Mouse (Mus musculus): ENCODE measurements at regions not wholly inside any gene's neighbourhood (a gene's known extent, or its start where the extent isn't known, plus 50 kb on each side); places are given as distances from the start of the nearest gene placed in this dataset.

- intact Hi-C loops (cut with DNase I) = no loop called here
- DNase-seq (ENCODE audit: low spot score in 2 of 2) = no peak
Measured at GRCm38 (mm10) chr15:61618638-61619500, 696.1 kb upstream of the A1bg start.

GRCm38 (mm10) chr15:61610662-61611061 lies 687.9 kb upstream of the A1bg start:
- DNase-seq (ENCODE audit: low spot score in 2 of 2) = no peak
- intact Hi-C loops (cut with DNase I) = no loop called here

GRCm38 (mm10) chr15:61609656-61610055 lies 686.8 kb upstream of the A1bg start:
- no peak for DNase-seq (ENCODE audit: low spot score in 2 of 2)
- intact Hi-C loops (cut with DNase I) = no loop called here

GRCm38 (mm10) chr15:61608301-61608731 lies 685.5 kb upstream of the A1bg start:
- intact Hi-C loops (cut with DNase I) = no loop called here

GRCm38 (mm10) chr15:61599734-61600133 lies 676.9 kb upstream of the A1bg start:
- intact Hi-C loops (cut with DNase I) = no loop called here
- no peak for DNase-seq (ENCODE audit: low spot score in 2 of 2)

More at GRCm38 (mm10) chr15:61608301-61608731, 685.5 kb upstream of the A1bg start:
- DNase-seq (ENCODE audit: low spot score in 2 of 2) = no peak

- DNase-seq (ENCODE audit: low spot score in 2 of 2) = no peak
- intact Hi-C loops (cut with DNase I) = no loop called here
Measured at GRCm38 (mm10) chr15:61596318-61596717, 673.5 kb upstream of the A1bg start.

- DNase-seq (ENCODE audit: low spot score in 2 of 2) = no peak
- intact Hi-C loops (cut with DNase I) = no loop called here
Measured at GRCm38 (mm10) chr15:61588956-61589355, 666.1 kb upstream of the A1bg start.

GRCm38 (mm10) chr15:61582335-61582734 lies 659.5 kb upstream of the A1bg start:
- intact Hi-C loops (cut with DNase I) = no loop called here
- DNase-seq (ENCODE audit: low spot score in 2 of 2) = no peak

GRCm38 (mm10) chr15:61563347-61563746 lies 640.5 kb upstream of the A1bg start:
- no peak for DNase-seq (ENCODE audit: low spot score in 2 of 2)
- intact Hi-C loops (cut with DNase I) = no loop called here

GRCm38 (mm10) chr15:61562252-61562651 lies 639.4 kb upstream of the A1bg start:
- no peak for DNase-seq (ENCODE audit: low spot score in 2 of 2)
- intact Hi-C loops (cut with DNase I) = no loop called here

GRCm38 (mm10) chr15:61553908-61554307 lies 631.1 kb upstream of the A1bg start:
- intact Hi-C loops (cut with DNase I) = no loop called here
- DNase-seq (ENCODE audit: low spot score in 2 of 2) = no peak

- intact Hi-C loops (cut with DNase I) = no loop called here
- DNase-seq (ENCODE audit: low spot score in 2 of 2) = no peak
Measured at GRCm38 (mm10) chr15:61553081-61553680, 630.4 kb upstream of the A1bg start.

- intact Hi-C loops (cut with DNase I) = no loop called here
- no peak for DNase-seq (ENCODE audit: low spot score in 2 of 2)
Measured at GRCm38 (mm10) chr15:61551206-61551605, 628.4 kb upstream of the A1bg start.

GRCm38 (mm10) chr15:61548400-61548799 lies 625.6 kb upstream of the A1bg start:
- intact Hi-C loops (cut with DNase I) = no loop called here

GRCm38 (mm10) chr15:61546608-61547007 lies 623.8 kb upstream of the A1bg start:
- DNase-seq (ENCODE audit: low spot score in 2 of 2) = no peak
- intact Hi-C loops (cut with DNase I) = no loop called here

More at GRCm38 (mm10) chr15:61548400-61548799, 625.6 kb upstream of the A1bg start:
- no peak for DNase-seq (ENCODE audit: low spot score in 2 of 2)

GRCm38 (mm10) chr15:61544074-61544473 lies 621.3 kb upstream of the A1bg start:
- no peak for DNase-seq (ENCODE audit: low spot score in 2 of 2)
- intact Hi-C loops (cut with DNase I) = no loop called here

GRCm38 (mm10) chr15:61541643-61542042 lies 618.8 kb upstream of the A1bg start:
- intact Hi-C loops (cut with DNase I) = no loop called here
- no peak for DNase-seq (ENCODE audit: low spot score in 2 of 2)

- DNase-seq (ENCODE audit: low spot score in 2 of 2) = no peak
- intact Hi-C loops (cut with DNase I) = no loop called here
Measured at GRCm38 (mm10) chr15:61540753-61541421, 618.1 kb upstream of the A1bg start.

GRCm38 (mm10) chr15:61538930-61539329 lies 616.1 kb upstream of the A1bg start:
- DNase-seq (ENCODE audit: low spot score in 2 of 2) = no peak
- intact Hi-C loops (cut with DNase I) = no loop called here

GRCm38 (mm10) chr15:61538169-61538755 lies 615.5 kb upstream of the A1bg start:
- no peak for DNase-seq (ENCODE audit: low spot score in 2 of 2)
- intact Hi-C loops (cut with DNase I) = no loop called here

All from left cerebral cortex, postnatal 36 days (tissue).